Mouse (Mus musculus) brain, embryonic 14.5 days (tissue): ENCODE results near the gene Zfp292.

ENCODE experiments used
- CTCF ChIP-seq: fragments of 200-500 bp; IDR thresholded peaks from 2 replicates; pipeline ENCODE4 v1.5.1; 2012; ENCODE audit warnings: inconsistent platforms, mild to moderate bottlenecking, moderate library complexity, borderline replicate concordance; ENCODE audit not compliant: insufficient read depth, insufficient read length; ENCODE audit errors: extremely low read depth
- POLR2A ChIP-seq: fragments of 200-500 bp; IDR thresholded peaks from 2 replicates; pipeline ENCODE4 v1.6.1; 2012; ENCODE audit warnings: mild to moderate bottlenecking, inconsistent platforms, borderline replicate concordance; ENCODE audit not compliant: poor library complexity, insufficient read depth, insufficient read length, severe bottlenecking; ENCODE audit errors: extremely low read depth

- TF ChIP-seq POLR2A (no peak), CTCF (no peak)
Measured at GRCm38 (mm10) chr4:34771652-34772371, 110.9 kb downstream of the Zfp292 start.
